Mouse (Mus musculus): ENCODE results near the gene Cobl.

Gene Cobl

GRCm38 (mm10) chr11:12219594-12220530 lies 244.9 kb downstream of the Cobl start:
- no peak for DNase-seq (ENCODE audit: low spot score)

GRCm38 (mm10) chr11:12216897-12217296 lies 247.9 kb downstream of the Cobl start:
- no peak for DNase-seq (ENCODE audit: low spot score)

GRCm38 (mm10) chr11:12215582-12215981 lies 249.2 kb downstream of the Cobl start:
- no peak for DNase-seq (ENCODE audit: low spot score)

DNA sequence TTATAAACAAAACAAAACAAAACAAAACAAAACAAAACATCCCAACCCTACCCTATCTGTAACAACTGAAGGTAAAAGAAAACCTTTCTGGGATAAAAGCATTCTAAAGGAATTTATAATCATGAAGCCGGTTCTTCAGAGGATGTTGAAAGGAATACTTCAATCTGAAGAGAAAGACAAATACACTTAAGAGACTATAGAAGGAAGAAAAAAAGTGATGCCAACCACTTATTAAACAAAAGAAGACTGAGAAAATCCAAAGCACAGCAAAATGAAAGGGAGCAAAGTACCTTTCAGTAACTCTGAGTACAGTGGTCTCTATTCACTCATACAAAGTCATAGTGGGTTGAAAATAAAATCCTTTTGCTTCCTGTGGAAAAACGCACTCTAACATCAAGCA lies 256.2 kb downstream of the Cobl start:
- DNase-seq (ENCODE audit: low spot score), result no peak

DNA sequence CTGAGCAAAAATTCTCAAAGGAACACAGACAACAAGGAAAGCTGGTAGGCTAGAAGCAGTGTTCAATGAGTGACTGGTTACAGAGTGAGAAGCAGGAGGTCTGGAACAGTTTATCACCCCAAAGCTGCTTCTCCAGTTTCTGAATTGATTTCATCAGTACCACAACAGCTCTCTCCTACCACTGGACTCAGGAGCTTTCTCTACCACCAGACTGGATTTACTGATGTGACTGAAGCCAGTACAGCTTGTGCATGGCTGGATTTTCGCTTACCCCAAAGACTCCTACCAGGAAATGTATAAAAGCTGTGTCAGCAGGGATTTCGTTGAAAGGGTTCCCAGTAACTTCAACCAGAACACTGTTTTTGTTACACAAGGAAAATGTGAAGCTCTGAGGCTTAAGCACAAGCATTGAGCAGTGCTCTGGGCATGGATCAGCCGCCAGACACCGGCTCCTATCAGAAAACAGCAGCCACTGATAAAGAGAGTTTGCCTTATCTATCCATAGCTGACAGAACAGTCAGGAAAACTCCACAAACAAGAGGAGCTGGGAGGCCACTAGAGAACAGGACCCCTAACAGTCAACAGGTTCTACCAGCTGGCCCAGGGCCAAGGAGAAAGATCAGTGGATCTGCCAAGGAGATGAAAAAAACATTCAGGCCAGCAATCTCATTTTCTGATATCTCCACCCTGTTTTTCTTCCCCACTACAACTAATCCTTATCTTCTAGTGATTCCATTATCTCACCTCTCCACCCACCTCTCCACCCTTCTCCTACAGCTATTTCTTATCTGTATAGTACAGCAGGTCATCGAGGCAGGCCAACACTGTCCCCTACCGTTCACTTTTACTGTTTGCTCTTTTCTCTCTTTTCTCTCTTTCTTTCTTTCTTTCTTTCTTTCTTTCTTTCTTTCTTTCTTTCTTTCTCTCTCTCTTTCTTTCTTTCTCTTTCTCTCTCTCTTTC lies 259.3 kb downstream of the Cobl start:
- DNase-seq (ENCODE audit: low spot score), result no peak

DNA sequence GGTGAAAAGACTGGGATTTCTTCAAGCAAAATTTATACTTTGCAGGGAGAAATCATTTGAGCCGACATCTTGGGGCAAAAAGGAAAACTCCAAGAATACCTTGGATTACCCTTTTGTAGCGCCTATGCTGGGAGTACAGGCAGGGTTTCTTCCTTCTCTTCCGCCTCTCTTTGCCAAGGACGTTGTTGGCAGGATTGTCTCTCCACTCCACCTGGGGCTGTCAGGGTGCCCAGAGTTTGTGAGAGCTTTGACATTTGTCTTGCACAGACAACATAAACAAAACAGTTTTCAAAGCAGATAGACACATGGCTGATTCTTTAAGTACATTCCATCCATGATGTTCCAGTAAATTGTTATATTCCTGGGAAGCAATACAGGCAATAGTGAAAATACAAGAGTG lies 265.3 kb downstream of the Cobl start:
- DNase-seq (ENCODE audit: low spot score), result no peak

DNA sequence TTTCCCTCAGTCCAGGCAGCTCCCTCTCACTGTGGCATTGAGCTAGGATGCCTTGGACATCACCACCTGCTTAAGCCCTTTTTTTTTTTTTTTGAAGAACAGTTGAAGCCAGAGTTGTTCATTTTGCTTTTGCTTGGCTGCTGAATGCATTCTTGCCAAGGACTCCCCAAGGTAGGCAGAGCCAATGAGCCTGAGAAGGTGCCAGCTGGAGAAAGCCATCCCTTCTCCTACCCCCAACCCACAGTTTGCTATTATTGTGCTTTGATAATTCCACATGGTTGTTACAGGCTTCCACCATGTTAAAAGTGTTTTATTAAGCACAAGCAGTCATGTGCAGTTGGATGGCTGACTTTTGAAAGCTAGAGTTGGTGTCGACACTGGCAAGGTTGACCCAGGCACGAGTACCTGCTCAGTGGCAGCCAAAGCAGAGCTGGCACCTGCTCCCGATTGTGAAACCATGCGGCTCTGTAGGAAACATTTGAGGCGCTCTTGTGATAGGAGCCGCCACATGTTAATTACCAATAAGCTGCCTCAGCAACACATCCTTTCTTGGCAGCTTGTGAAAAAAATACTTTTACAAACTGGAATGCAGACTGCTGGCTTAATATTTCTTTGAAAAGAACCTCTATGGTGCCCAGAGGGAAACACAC lies 265.9 kb downstream of the Cobl start:
- no peak for DNase-seq (ENCODE audit: low spot score)

- no peak for DNase-seq (ENCODE audit: low spot score)
Measured at GRCm38 (mm10) chr11:12198017-12198416, 266.7 kb downstream of the Cobl start.

DNA sequence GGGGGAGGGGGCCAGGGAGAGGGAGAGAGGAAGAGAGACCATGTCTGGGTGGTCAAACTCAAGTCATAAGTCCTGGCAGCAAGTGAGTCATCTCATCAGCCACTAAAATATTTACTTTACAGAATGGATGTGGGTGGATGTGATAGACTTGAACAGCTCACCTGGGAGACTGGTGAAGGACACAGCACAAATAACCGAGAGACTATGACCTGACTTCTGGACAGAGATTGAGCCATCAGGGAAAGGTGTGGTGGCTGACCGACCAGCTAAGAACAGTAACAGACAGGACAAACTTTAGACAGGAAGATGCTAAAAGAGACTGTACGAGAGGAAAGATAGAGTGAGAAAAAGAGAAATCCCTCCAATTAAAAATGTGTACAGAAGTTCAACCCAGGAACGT lies 267.2 kb downstream of the Cobl start:
- no peak for DNase-seq (ENCODE audit: low spot score)

GRCm38 (mm10) chr11:12195390-12195789 lies 269.4 kb downstream of the Cobl start:
- no peak for DNase-seq (ENCODE audit: low spot score)

GRCm38 (mm10) chr11:12193369-12193768 lies 271.4 kb downstream of the Cobl start:
- DNase-seq (ENCODE audit: low spot score), result no peak

- no peak for DNase-seq (ENCODE audit: low spot score)
Measured at GRCm38 (mm10) chr11:12191386-12191785, 273.4 kb downstream of the Cobl start.

- no peak for DNase-seq (ENCODE audit: low spot score)
Measured at GRCm38 (mm10) chr11:12190417-12190816, 274.3 kb downstream of the Cobl start.

All from left cerebral cortex, adult 11 months (tissue).